Mouse (Mus musculus): ENCODE results near the gene Cdkl3.

Gene Cdkl3

GRCm38 (mm10) chr11:52011011-52011410 is 7.0 kb downstream of the Cdkl3 start:
- ATAC-seq (ENCODE audit: insufficient number of reproducible peaks, low FRiP score, low TSS enrichment), result no peak

GRCm38 (mm10) chr11:52011541-52011940 is 7.5 kb downstream of the Cdkl3 start:
- no peak for ATAC-seq (ENCODE audit: insufficient number of reproducible peaks, low FRiP score, low TSS enrichment)

DNA sequence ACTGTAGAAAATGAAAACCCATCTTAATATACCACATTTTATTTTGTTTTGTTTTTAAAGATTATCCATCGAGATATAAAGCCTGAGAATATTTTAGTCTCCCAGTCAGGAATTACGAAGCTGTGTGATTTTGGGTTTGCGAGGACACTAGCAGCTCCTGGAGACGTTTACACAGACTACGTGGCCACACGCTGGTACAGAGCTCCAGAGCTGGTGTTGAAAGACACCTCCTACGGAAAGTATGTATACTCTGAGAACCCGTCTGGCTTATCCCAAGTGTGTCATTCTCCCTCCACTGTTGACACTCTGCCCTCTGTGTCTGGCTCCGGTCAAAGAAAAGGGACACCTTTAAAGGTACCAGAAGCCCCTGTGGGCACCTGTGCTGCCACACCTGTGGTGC is 14.2 kb downstream of the Cdkl3 start:
- no peak for ATAC-seq (ENCODE audit: insufficient number of reproducible peaks, low FRiP score, low TSS enrichment)

DNA sequence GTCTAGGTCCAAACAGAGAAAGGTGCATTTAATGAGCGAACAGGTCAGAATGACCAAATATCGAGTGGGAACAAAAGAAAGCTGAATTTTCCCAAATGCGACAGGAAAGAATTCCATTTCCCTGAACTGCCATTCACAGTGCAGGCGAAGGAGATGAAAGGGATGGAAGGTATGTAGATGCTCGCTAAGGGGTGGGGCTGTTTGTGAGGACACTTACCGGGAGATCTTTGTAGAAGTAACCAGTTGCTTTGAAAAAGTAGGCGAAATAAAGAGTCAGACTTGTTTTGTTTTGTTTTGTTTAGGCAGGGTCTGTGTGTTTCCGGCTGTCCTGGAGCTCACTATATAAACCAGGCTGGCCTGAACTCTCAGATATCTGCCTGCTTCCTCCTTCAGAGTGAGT is 28.3 kb downstream of the Cdkl3 start:
- ATAC-seq (ENCODE audit: insufficient number of reproducible peaks, low FRiP score, low TSS enrichment), result no peak

DNA sequence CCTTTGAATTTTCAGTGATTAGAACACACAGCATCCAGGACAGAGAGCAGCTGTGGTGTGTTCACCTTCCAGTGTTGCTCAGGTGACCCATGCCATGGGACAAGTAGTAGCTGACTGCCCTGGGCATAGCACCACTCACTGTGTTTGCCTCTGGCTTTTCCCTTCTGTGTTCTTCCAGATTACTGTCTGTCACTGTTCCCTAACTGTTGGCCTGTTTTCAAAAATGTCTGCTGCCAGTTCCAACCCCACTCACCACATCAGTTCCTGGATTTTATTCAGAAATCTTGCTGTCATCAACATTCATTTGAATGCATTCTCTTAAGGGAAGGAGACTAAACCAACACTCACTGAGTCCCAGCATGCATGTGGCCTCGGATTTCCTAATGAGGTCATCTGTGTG is 29.9 kb downstream of the Cdkl3 start:
- ATAC-seq (ENCODE audit: insufficient number of reproducible peaks, low FRiP score, low TSS enrichment), result no peak

DNA sequence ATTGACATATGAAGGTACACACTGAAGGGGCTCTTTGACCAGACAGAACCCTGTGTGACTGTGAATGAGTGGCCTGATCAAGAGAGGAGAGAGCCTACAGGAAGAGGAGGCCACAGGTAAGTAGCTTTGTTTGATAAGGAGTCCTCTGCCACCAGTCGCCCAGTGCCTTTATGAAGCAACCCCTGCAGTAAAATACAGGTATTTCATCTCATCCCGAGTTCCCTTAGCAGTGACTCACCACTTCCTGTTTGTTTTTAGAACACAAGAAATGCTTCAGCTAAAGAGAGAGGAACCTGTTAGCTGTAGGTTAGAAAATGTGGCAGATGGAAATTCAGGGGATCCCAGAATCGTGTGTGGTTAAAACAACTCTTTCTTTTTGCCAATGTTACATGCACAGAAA is 31.9 kb downstream of the Cdkl3 start:
- no peak for ATAC-seq (ENCODE audit: insufficient number of reproducible peaks, low FRiP score, low TSS enrichment)

DNA sequence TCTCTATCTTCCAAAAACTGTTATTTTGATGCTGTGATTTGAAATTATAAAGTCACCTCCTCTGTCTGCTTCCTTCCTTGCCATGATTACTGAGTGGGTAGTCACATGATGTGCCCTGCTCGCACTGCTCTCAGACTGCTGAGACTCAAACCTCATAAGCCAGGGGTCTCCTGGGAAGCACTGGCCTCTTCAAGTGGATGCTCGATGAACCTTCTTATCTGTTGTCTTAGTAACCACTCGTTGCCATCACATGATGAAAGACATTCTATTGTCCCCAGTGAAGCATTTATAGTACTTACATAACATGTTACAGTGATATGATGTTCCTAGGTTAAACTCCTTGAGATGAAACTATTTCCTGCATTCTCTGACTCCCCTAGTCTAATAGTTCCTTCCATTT is 33.6 kb downstream of the Cdkl3 start:
- ATAC-seq (ENCODE audit: insufficient number of reproducible peaks, low FRiP score, low TSS enrichment), result no peak

DNA sequence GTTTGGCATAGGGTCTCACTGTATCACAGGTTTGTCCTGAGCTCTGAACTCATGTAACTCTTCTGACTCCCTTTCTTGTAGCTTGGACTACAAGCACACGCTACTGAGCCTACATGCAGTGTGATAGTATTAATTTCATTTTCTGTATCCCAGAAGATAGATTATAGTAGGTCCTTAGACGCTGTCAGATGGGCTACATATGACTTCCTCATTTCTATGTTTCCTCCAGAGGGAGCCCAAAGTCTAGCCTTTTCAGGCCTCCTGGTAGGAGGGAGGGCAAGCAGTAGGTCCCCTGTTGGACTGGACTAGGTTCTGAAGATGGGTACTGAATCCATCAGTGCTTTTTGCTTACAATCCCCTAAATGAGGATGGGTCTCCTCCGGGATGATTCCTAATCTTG is 39.2 kb downstream of the Cdkl3 start:
- no peak for ATAC-seq (ENCODE audit: insufficient number of reproducible peaks, low FRiP score, low TSS enrichment)

DNA sequence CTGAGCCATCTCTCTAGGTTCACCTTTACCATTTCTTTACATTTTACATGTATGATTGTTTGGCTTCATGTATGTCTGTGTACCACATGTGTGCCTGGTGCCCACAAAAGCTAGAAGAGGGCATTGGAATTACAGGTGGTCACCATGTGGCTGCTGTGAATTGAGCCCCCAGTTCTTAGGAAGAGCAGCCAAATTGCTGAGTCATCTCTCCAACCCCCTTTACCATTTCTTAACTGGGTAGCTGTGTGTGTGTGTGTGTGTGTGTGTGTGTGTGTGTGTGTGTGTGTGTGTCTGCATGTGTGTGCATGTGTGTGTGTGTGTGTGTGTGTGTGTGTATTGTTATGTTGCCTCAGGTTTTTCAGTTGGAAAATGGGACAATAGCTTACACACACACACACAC is 40.1 kb downstream of the Cdkl3 start:
- no peak for ATAC-seq (ENCODE audit: insufficient number of reproducible peaks, low FRiP score, low TSS enrichment)

- no peak for ATAC-seq (ENCODE audit: insufficient number of reproducible peaks, low FRiP score, low TSS enrichment)
Measured at GRCm38 (mm10) chr11:52046446-52047165, 42.6 kb downstream of the Cdkl3 start.

DNA sequence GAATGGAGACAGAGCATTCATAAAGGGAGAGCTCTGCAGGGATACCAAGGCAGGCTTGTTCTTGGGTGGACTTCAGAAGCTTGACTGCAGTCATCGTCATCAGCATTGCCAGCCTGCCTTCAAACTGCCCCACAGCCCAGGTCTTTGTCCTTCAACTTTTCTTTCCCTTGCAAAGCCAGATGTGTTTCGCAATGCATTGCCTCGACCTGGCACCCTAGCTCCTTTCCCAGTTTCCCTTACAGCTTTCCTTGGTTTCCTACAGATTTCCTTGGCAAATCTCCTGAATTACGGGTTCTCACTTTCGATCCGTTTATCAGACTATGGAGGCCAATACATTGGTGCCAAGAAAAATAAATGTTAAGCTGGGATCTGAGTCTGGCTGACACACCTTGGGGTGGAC is 49.4 kb downstream of the Cdkl3 start:
- ATAC-seq (ENCODE audit: insufficient number of reproducible peaks, low FRiP score, low TSS enrichment), result no peak

GRCm38 (mm10) chr11:52054728-52055127 is 50.7 kb downstream of the Cdkl3 start:
- ATAC-seq (ENCODE audit: insufficient number of reproducible peaks, low FRiP score, low TSS enrichment), result no peak

GRCm38 (mm10) chr11:52056198-52056597 is 52.2 kb downstream of the Cdkl3 start:
- ATAC-seq (ENCODE audit: insufficient number of reproducible peaks, low FRiP score, low TSS enrichment), result no peak

DNA sequence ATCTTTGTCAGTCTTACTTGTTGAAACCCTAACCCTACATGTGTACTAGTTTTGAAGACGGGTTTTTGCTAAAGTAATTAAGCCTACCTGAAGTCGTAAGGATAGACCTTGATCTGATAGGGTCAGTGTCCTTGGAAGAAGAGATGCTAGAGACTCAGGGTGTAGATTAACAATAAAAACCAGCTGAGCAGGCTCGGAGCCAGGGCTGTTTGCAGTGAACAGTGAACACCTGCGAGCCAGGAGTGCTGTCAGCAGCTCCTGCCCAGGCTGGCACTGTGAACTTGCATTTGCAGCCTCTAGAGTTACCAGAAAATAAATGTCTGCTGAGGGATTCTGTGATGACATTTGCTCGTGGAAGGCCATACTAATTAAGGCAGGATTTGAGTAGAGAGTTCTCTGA is 55.0 kb downstream of the Cdkl3 start:
- no peak for ATAC-seq (ENCODE audit: insufficient number of reproducible peaks, low FRiP score, low TSS enrichment)

DNA sequence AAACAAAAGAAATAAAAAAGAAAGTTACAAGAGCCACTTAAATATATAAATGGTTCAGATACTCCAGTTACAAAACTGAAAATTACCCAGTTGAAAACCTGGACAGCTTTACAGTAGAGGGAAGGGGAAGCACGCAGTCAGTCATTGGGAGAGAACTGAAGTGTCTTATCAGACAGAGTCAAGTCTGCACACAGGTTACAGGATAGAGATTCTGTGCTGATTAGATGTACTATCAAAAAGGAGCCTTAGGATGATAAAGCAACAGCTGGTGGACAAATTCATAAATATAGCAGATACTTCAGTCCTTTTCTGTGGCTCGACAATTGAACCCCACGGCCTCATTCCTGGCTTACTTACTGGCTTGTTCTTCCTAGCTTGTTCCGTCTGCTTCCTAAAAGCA is 56.3 kb downstream of the Cdkl3 start:
- ATAC-seq (ENCODE audit: insufficient number of reproducible peaks, low FRiP score, low TSS enrichment), result no peak

- ATAC-seq (ENCODE audit: insufficient number of reproducible peaks, low FRiP score, low TSS enrichment), result no peak
Measured at GRCm38 (mm10) chr11:52062406-52062805, 58.4 kb downstream of the Cdkl3 start.

- ATAC-seq (ENCODE audit: insufficient number of reproducible peaks, low FRiP score, low TSS enrichment), result no peak
Measured at GRCm38 (mm10) chr11:52064398-52064797, 60.4 kb downstream of the Cdkl3 start.

GRCm38 (mm10) chr11:52065841-52066240 is 61.8 kb downstream of the Cdkl3 start:
- ATAC-seq (ENCODE audit: insufficient number of reproducible peaks, low FRiP score, low TSS enrichment), result no peak

GRCm38 (mm10) chr11:52071768-52072167 is 67.7 kb downstream of the Cdkl3 start:
- no peak for ATAC-seq (ENCODE audit: insufficient number of reproducible peaks, low FRiP score, low TSS enrichment)

DNA sequence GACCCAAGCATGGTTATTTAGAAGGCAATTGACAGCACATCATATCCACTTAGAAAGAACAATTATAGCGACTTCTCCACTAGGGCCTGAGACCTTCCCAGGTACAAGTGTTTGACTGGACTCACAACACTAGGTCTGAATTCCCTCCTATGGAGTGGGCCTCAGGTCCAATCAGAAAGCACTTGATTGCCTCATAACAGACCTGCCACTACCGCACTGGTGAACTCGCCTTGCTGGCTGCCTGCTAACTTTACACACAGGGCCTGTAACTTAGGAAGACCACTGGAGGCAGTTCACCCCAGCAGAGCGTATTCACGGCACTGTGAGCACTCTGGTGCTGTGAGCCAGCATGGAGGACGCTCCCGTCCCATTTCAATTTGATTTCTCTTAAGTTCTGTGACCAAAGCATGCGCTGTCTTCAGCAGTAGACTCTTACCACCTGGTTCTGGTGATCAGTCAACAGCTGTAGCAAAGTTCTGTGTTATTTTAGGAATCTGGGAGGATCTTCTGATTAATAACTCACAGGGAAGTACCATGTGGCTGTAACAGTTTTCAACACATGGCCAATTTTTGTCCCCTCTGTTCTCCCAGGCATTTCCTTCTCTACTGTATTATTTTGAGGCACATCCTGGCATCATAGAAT is 69.6 kb downstream of the Cdkl3 start:
- no peak for ATAC-seq (ENCODE audit: insufficient number of reproducible peaks, low FRiP score, low TSS enrichment)

DNA sequence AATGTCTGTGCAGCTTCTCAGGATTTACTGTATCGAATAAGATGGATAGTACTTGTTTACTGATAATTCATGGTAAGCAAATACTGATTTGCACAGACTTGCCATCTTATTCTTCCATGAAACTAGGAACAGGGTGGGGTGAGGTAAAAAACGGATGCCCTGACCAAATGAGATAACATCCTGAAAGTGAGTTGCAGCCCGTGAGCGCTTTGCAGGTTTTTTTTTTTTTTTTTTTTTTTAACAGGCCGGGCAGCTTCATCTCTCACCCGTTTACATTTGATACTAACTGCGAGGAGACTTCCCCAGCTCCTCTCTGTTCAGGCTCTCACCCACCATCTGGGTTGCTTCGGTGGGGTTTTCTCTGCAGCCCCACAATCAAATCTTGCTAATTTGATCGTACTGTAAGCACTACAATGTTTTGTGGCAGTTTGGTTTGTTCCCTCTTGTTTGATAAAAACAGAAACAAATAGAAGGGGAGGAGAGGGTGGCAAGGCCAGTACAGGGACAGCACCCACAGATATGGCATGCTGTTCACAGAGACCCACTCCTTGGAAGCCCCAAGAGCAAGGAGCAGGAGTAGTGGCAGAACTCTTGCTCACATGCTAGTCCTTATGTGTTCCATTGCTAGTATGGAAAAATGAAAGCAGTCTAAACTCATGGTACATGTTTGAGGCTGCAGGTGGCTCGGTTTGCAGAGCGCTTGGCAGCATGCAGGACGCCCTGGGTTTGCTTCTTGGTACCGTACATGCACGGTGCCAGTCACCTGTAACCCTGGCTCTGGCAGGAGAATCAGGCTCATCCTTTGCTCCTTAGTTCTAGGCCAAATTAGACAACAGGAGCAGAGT is 70.8 kb downstream of the Cdkl3 start:
- ATAC-seq (ENCODE audit: insufficient number of reproducible peaks, low FRiP score, low TSS enrichment), result no peak

Data from cerebellum, adult (tissue).